ENCODE assay signal across 8 mouse cellular contexts in the genomic region with DNA sequence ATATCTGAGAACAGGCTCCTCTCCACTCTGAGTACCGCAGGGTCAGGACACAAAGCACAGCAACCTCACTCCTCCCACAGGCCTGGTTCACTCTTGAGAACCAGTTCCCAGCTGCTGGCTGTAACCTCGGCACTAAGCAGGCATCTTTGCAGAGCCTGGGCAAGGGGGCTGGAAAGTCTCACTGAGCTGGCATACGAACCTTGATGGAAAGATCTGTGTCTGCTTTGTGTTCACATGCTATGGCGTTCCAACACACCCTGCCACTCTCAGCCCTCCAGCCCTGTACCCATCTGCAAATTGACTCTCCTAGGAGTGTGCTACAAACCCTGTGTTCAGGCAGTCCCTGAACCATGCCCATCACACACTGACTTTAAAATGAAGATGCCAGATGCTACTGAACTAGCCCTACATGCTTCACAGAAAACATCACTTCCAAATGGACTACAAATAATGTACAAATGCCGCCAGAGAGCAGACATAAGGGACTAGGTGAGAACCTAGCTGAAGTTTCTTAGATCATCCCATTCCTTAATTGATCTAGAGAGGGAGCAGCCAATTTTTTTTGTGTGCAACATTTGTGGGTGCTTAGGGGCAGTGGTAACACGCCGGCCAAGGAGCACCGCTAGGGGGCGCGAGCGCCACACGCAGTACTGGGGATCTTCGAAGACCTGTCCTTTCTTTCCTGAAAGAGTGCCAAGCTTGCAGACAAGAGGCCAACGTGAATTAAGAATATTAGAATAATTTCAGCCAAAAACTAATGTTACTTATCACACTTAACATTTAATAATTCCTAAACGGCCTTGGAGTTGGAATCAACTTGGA. TPM values are rescaled to one million over a fixed set of nuclear protein-coding genes. Genes with fewer than 3 reads are reported as not detected.
A peak's percentile ranks its signal among the peaks of the same experiment; 100 is the strongest.
DNase-seq lines count a peak whose midpoint lies in the region; TF ChIP-seq lines count a peak whose summit lies in the region.

No protein-coding gene starts in this region.

- 20% methylated on average over 15 of the region's 15 CpGs for WGBS in bone marrow, adult 2 months

- H3K4me1 ChIP-seq in E14TG2a.4 (replicated peaks; ENCODE audit: low read depth, low read length): peaks cover 13% of the 10 kb centered on the region
- no peaks in the 10 kb centered on the region for H3K4me1 ChIP-seq in bone marrow, adult 2 months (ENCODE audit: control insufficient read depth, insufficient read depth, low read length)
- H3K4me1 ChIP-seq in embryonic fibroblast, embryonic 13.5 days (ENCODE audit: control insufficient read depth, insufficient read depth, low read length): peaks cover 3% of the 10 kb centered on the region

- H3K9me3 ChIP-seq in E14TG2a.4 (ENCODE audit: low read length): no peaks in the 10 kb centered on the region

- intact Hi-C loops in heart, postnatal 14 days (cut with DNase I): loop anchor here (2.0 to 10.0 kb wide), 5 partner anchors 88 to 626 kb away; a partner anchor contains a TSS

- H3K36me3 ChIP-seq in E14TG2a.4 (ENCODE audit: insufficient read depth, low read length): no peaks in the 10 kb centered on the region

- DNase-seq in heart, postnatal 14 days: peak; percentile 88 to 92
- DNase-seq in layer of hippocampus, adult 9-11 months: peak; percentile 52
- DNase-seq in lung, postnatal 25 days (ENCODE audit: low spot score): peak; percentile 68
- DNase-seq in right cerebral cortex, postnatal 4 days: peak; percentile 80
- DNase-seq in urinary bladder, postnatal 36 days (ENCODE audit: low spot score in 2 of 2): peak; percentile 74 to 87

- peak; percentile 96 for TF ChIP-seq CTCF in E14TG2a.4 (conservative IDR thresholded peaks at IDR 0.05; ENCODE audit: low read length)
- TF ChIP-seq CTCF in bone marrow, adult 2 months (IDR thresholded peaks at IDR 0.05; ENCODE audit: control insufficient read depth, insufficient read depth, low read length): peak; percentile 82
- TF ChIP-seq CTCF in embryonic fibroblast, embryonic 13.5 days (IDR thresholded peaks at IDR 0.05; ENCODE audit: borderline replicate concordance, insufficient read depth, low read length): peak; percentile 79

- H3K27ac ChIP-seq in bone marrow, adult 2 months (ENCODE audit: control insufficient read depth, insufficient read depth, low read depth, low read length, poor library complexity): no peak overlapping the region
- peak overlapping the region; percentile 21; the same call in 1 of the 2 replicates for H3K27ac ChIP-seq in embryonic fibroblast, embryonic 13.5 days (ENCODE audit: insufficient read depth, low read length)

- TF ChIP-seq POLR2A in bone marrow, adult 2 months (IDR thresholded peaks at IDR 0.05; ENCODE audit: borderline replicate concordance, control insufficient read depth, low read depth, low read length): no peak
- TF ChIP-seq POLR2A in embryonic fibroblast, embryonic 13.5 days (IDR thresholded peaks at IDR 0.05; ENCODE audit: low read depth, low read length): no peak

- no peak overlapping the region for H3K4me3 ChIP-seq in E14TG2a.4 (replicated peaks; ENCODE audit: low read length)
- H3K4me3 ChIP-seq in bone marrow, adult 2 months (replicated peaks; ENCODE audit: control insufficient read depth, low read depth, low read length): no peak overlapping the region
- H3K4me3 ChIP-seq in embryonic fibroblast, embryonic 13.5 days (ENCODE audit: insufficient read depth, low read length): no peak overlapping the region

- H3K27me3 ChIP-seq in E14TG2a.4 (ENCODE audit: insufficient read depth, low read length): peaks cover 12% of the 10 kb centered on the region

RNA-seq across cellular contexts. Expression of a gene that starts 11.0 kb away (rescaled TPM):
- polyA plus RNA-seq in bone marrow, adult 2 months (2011; ENCODE audit: insufficient read depth, insufficient read length, low replicate concordance, missing spikeins): 1.7 and 2.2 TPM in 2 replicates
- 14.7 and 18.1 TPM in 2 replicates for polyA plus RNA-seq in embryonic fibroblast, embryonic 13.5 days (2011; ENCODE audit: insufficient read length, low read depth, missing spikeins)
- 10 to 100 TPM; 18.4 to 19.3 TPM for total RNA-seq in heart, postnatal 14 days (2021)

RNA-seq across cellular contexts. Expression of a gene that starts 45.3 kb away (rescaled TPM):
- polyA plus RNA-seq in bone marrow, adult 2 months (2011; ENCODE audit: insufficient read depth, insufficient read length, low replicate concordance, missing spikeins): 3.4 and 3.9 TPM in 2 replicates
- 12.2 and 15.1 TPM in 2 replicates for polyA plus RNA-seq in embryonic fibroblast, embryonic 13.5 days (2011; ENCODE audit: insufficient read length, low read depth, missing spikeins)
- 10 to 100 TPM; 13.7 to 14.1 TPM for total RNA-seq in heart, postnatal 14 days (2021)
